Mouse (Mus musculus) hindbrain, embryonic 15.5 days (tissue): ENCODE measurements around the gene Elmod3. TPM values are rescaled to one million over a fixed set of nuclear protein-coding genes. Genes with fewer than 3 reads are reported as not detected.
A peak's percentile ranks its signal among the peaks of the same experiment; 100 is the strongest.

Experiments used
- ATAC-seq: fragments of 200-750 bp; cut with Nextera tagmentation; 2 replicates; pipeline ENCODE4 v1.8.0; 2017; ENCODE audit warnings: low read depth, moderate number of reproducible peaks, moderate TSS enrichment; ENCODE audit not compliant: low FRiP score
- H3K27ac ChIP-seq: fragments of 300-500 bp; sonication (generic); replicated peaks from 2 replicates; pipeline ENCODE4 v1.5.1; 2015; ENCODE audit warnings: mild to moderate bottlenecking, inconsistent platforms
- H3K27me3 ChIP-seq: fragments of 300-500 bp; sonication (generic); 2 replicates; pipeline ENCODE4 v1.6.1; 2015; ENCODE audit warnings: control low read depth, inconsistent platforms
- H3K36me3 ChIP-seq: fragments of 300-500 bp; sonication (generic); 2 replicates; pipeline ENCODE4 v1.6.1; 2015; ENCODE audit warnings: control low read depth, inconsistent platforms
- H3K4me1 ChIP-seq: fragments of 300-500 bp; sonication (generic); replicated peaks from 2 replicates; pipeline ENCODE4 v1.6.1; 2015; ENCODE audit warnings: control low read depth, inconsistent platforms
- H3K4me2 ChIP-seq: fragments of 300-500 bp; sonication (generic); 2 replicates; pipeline ENCODE4 v1.6.1; 2015; ENCODE audit warnings: moderate library complexity, mild to moderate bottlenecking, inconsistent platforms
- H3K4me3 ChIP-seq: fragments of 300-500 bp; sonication (generic); 2 replicates; pipeline ENCODE4 v1.5.1; 2015; ENCODE audit warnings: mild to moderate bottlenecking, inconsistent platforms
- H3K9ac ChIP-seq: fragments of 300-500 bp; sonication (generic); 2 replicates; pipeline ENCODE4 v1.6.1; 2015; ENCODE audit warnings: inconsistent platforms
- H3K9me3 ChIP-seq: fragments of 300-500 bp; sonication (generic); 2 replicates; pipeline ENCODE4 v1.6.1; 2016; ENCODE audit warnings: control low read depth, inconsistent platforms
- WGBS: fragments of 180-500 bp; shearing (Covaris S2); methylation state at CpG from one replicate; pipeline ENCODE4 v1.1.7; 2015; 5-methylcytosine and 5-hydroxymethylcytosine counted together
- polyA plus RNA-seq: library from polyadenylated mRNA; unstranded; fragments of >200 nt; fragmentation: Nextera tagmentation; extraction: Ambion mirVana; gene quantifications from 2 replicates; pipeline ENCODE4 v1.2.1, GENCODE M21; 2015

Gene Elmod3
- polyA plus RNA-seq, 1 experiment from 2014 or later, result 17.1 TPM

GRCm38 (mm10) chr6:72584154-72584553 is 14.1 kb downstream of the Elmod3 start:
- no peak overlapping the region for H3K4me3 ChIP-seq
- WGBS, result 89% methylated on average over 11 of the region's 11 CpGs
- no peaks in the 10 kb centered on the region for H3K9me3 ChIP-seq
- no peak overlapping the region for H3K4me2 ChIP-seq
- peaks cover 7% of the 10 kb centered on the region for H3K36me3 ChIP-seq
- no peaks in the 10 kb centered on the region for H3K27me3 ChIP-seq
- no peak overlapping the region for H3K27ac ChIP-seq
- no peaks in the 10 kb centered on the region for H3K4me1 ChIP-seq
- no peak for ATAC-seq
- H3K9ac ChIP-seq, result no peak overlapping the region

DNA sequence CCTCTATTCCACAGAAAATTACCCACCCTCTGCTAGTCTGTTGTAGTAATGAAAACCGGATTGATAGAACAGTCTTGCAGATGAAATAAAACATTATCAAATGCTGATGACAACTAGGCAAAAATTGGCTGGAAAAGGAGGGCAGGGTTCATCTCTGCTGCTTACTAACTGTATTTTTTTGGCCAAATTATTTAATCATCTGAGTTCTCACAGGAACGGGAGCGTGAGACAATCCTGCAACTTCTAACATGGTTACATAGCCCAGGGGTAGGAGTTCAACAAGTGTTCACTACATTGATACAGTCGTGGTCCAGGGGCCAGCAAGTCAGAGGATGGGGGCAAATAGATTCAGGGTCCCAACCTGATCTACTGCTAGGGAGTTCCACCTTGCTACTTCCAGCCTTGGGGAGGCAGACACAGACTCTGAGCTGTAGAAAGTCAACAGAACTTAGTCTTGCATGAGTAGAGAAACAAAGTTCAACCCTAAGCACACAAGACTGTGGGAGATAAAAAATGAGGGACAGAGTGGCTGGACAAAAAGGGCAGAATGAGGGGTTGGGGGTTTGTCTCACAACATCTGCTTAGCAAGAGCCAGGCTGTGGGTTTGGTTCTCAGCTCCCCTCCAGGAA is 14.9 kb downstream of the Elmod3 start:
- H3K27me3 ChIP-seq, result no peaks in the 10 kb centered on the region
- no peaks in the 10 kb centered on the region for H3K4me1 ChIP-seq
- no peak overlapping the region for H3K4me3 ChIP-seq
- peaks cover 7% of the 10 kb centered on the region for H3K36me3 ChIP-seq
- H3K9ac ChIP-seq, result no peak overlapping the region
- ATAC-seq, result no peak
- H3K4me2 ChIP-seq, result no peak overlapping the region
- H3K9me3 ChIP-seq, result no peaks in the 10 kb centered on the region
- WGBS, result 91% methylated on average over 4 of the region's 4 CpGs
- H3K27ac ChIP-seq, result no peak overlapping the region

GRCm38 (mm10) chr6:72581625-72582382 is 16.4 kb downstream of the Elmod3 start:
- H3K4me2 ChIP-seq, result no peak overlapping the region
- H3K36me3 ChIP-seq, result peaks cover 11% of the 10 kb centered on the region
- no peak overlapping the region for H3K4me3 ChIP-seq
- ATAC-seq, result no peak
- no peaks in the 10 kb centered on the region for H3K9me3 ChIP-seq
- H3K4me1 ChIP-seq, result no peaks in the 10 kb centered on the region
- H3K9ac ChIP-seq, result no peak overlapping the region
- no peak overlapping the region for H3K27ac ChIP-seq
- WGBS, result 82% methylated on average over 11 of the region's 11 CpGs
- no peaks in the 10 kb centered on the region for H3K27me3 ChIP-seq

DNA sequence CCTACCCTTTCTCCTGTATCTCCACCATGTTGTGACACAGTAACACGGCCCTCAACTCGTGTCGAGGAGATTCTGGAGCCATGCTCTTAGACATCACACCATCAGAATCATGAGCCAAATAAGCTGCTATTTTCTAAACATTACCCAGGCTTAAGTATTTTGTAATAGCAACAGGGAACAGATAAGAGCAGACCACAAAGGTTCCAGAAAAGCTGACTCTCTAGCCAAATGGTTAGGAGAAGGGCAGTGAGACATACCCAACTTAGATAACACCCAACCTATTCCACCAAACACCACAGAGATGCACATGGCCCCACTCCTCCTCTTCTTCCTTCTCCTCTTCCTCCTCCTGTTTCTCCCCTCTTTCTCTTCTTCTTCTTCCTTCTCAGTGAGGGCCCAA is 22.2 kb downstream of the Elmod3 start:
- Histone ChIP-seq H3K27me3 (no peaks in the 10 kb centered on the region), H3K4me3 (no peak overlapping the region), H3K4me1 (no peaks in the 10 kb centered on the region), H3K9me3 (no peaks in the 10 kb centered on the region), H3K36me3 (peaks cover 28% of the 10 kb centered on the region), H3K4me2 (no peak overlapping the region), H3K27ac (no peak overlapping the region), H3K9ac (no peak overlapping the region)
- WGBS, result 95% methylated on average over 3 of the region's 3 CpGs
- no peak for ATAC-seq

DNA sequence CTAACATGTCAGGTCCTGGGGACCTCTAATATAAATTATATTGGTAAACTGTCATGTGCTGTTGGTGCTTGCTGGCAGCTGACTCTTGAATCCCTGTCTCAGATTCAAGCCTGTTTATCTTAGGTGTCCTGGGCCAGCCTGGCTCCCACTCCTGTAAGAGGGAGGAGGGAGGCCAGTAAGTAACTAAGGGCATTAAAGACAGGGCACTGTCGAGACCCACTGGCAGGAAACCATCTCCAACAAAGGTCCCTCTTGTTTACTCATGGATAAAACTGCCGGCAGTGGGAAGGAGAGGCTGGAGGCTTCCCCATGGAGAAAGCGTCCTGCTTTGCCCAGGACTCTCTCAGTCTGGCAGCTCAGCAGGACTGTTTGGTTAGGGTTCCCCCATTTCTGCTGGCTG is 26.4 kb downstream of the Elmod3 start:
- 45% methylated on average over 3 of the region's 3 CpGs for WGBS
- H3K4me3 ChIP-seq, result no peak overlapping the region
- no peak overlapping the region for H3K27ac ChIP-seq
- H3K9ac ChIP-seq, result no peak overlapping the region
- no peak for ATAC-seq
- H3K9me3 ChIP-seq, result no peaks in the 10 kb centered on the region
- no peaks in the 10 kb centered on the region for H3K27me3 ChIP-seq
- H3K4me1 ChIP-seq, result no peaks in the 10 kb centered on the region
- H3K36me3 ChIP-seq, result peaks cover 24% of the 10 kb centered on the region
- no peak overlapping the region for H3K4me2 ChIP-seq

GRCm38 (mm10) chr6:72570644-72571397 is 27.4 kb downstream of the Elmod3 start:
- Histone ChIP-seq H3K27ac (no peak overlapping the region), H3K9ac (no peak overlapping the region), H3K9me3 (no peaks in the 10 kb centered on the region), H3K4me2 (no peak overlapping the region), H3K36me3 (peaks cover 19% of the 10 kb centered on the region; the same call in 1 of the 2 replicates), H3K4me3 (no peak overlapping the region), H3K4me1 (peaks cover 2% of the 10 kb centered on the region; the same call in 1 of the 2 replicates), H3K27me3 (no peaks in the 10 kb centered on the region)
- 88% methylated on average over 10 of the region's 10 CpGs for WGBS
- ATAC-seq, result no peak

DNA sequence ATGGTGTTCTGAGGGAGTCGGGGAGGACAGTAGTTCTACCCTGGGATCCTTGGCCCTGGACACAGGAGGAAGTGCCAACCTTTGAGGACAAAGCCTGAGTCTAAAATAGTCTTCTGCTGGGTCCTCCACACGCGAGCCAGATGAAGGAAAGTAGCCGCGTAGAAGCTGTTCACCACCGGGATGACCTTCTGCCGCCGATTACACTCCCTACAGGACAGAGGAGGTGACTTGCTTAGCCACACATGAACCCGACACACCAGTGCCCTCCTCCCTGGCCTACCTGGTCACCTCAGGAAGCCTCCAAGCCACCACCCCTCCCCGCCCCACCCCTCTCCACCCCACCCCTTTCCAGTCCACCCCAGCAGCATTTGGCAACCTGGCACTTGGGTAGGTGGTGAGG is 29.5 kb downstream of the Elmod3 start:
- no peak for ATAC-seq
- Histone ChIP-seq H3K9ac (no peak overlapping the region), H3K36me3 (peaks cover 10% of the 10 kb centered on the region; the same call in 1 of the 2 replicates), H3K4me2 (no peak overlapping the region), H3K4me1 (peaks cover 5% of the 10 kb centered on the region; the same call in 1 of the 2 replicates), H3K27ac (no peak overlapping the region), H3K27me3 (no peaks in the 10 kb centered on the region), H3K9me3 (no peaks in the 10 kb centered on the region), H3K4me3 (no peak overlapping the region)
- 90% methylated on average over 10 of the region's 10 CpGs for WGBS

GRCm38 (mm10) chr6:72567508-72567907 is 30.7 kb downstream of the Elmod3 start:
- Histone ChIP-seq H3K27ac (no peak overlapping the region), H3K36me3 (0 out of 2 replicates have a peak, but pooled peaks cover 7% of the 10 kb centered on the region), H3K27me3 (no peaks in the 10 kb centered on the region), H3K4me1 (peaks cover 5% of the 10 kb centered on the region; the same call in 1 of the 2 replicates), H3K9me3 (no peaks in the 10 kb centered on the region), H3K9ac (no peak overlapping the region), H3K4me2 (no peak overlapping the region), H3K4me3 (no peak overlapping the region)
- ATAC-seq, result no peak
- whole genome bisulfite sequencing, result 86% methylated on average over 5 of the region's 5 CpGs

DNA sequence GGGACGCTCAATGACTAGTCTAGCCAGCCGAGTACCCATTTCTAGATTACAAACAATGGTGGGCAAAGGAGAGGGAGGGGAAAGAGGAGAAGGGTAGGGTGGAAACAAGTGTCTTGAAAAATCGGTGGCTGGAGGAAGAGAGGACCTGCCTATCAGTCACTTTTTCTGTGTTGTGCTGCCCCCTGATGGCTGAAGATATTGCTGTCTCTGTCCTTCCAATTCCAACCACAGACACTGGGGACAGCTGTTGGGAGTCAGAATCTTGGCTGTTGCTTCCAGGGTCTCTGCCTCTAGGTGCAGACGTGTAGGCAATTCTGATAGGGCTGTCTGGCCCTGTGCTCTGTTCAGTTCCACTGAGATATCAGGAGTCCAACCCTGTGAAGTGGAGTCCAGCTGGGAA is 32.2 kb downstream of the Elmod3 start:
- Histone ChIP-seq H3K4me1 (peaks cover 5% of the 10 kb centered on the region; the same call in 1 of the 2 replicates), H3K4me3 (no peak overlapping the region), H3K9me3 (no peaks in the 10 kb centered on the region), H3K27me3 (no peaks in the 10 kb centered on the region), H3K36me3 (0 out of 2 replicates have a peak, but pooled peaks cover 7% of the 10 kb centered on the region), H3K27ac (no peak overlapping the region), H3K4me2 (0 out of 2 replicates have a peak overlapping the region, but pooled peaks have one; percentile 14), H3K9ac (no peak overlapping the region)
- WGBS, result 2% methylated on average over 4 of the region's 4 CpGs
- peak; percentile 87 for ATAC-seq

GRCm38 (mm10) chr6:72565506-72565905 is 32.7 kb downstream of the Elmod3 start:
- Histone ChIP-seq H3K36me3 (0 out of 2 replicates have a peak, but pooled peaks cover 7% of the 10 kb centered on the region), H3K4me1 (peaks cover 5% of the 10 kb centered on the region; the same call in 1 of the 2 replicates), H3K4me2 (no peak overlapping the region), H3K27ac (no peak overlapping the region), H3K9me3 (no peaks in the 10 kb centered on the region), H3K27me3 (no peaks in the 10 kb centered on the region), H3K9ac (no peak overlapping the region), H3K4me3 (no peak overlapping the region)
- WGBS, result 71% methylated on average over 7 of the region's 7 CpGs
- peak; percentile 8 for ATAC-seq

GRCm38 (mm10) chr6:72562894-72563293 is 35.3 kb downstream of the Elmod3 start:
- Histone ChIP-seq H3K27me3 (no peaks in the 10 kb centered on the region), H3K9me3 (no peaks in the 10 kb centered on the region), H3K27ac (no peak overlapping the region), H3K4me1 (peaks cover 5% of the 10 kb centered on the region; the same call in 1 of the 2 replicates), H3K4me2 (no peak overlapping the region), H3K36me3 (0 out of 2 replicates have a peak, but pooled peaks cover under 1% of the 10 kb centered on the region), H3K9ac (no peak overlapping the region), H3K4me3 (no peak overlapping the region)
- no peak for ATAC-seq
- WGBS, result 79% methylated on average over 5 of the region's 5 CpGs

DNA sequence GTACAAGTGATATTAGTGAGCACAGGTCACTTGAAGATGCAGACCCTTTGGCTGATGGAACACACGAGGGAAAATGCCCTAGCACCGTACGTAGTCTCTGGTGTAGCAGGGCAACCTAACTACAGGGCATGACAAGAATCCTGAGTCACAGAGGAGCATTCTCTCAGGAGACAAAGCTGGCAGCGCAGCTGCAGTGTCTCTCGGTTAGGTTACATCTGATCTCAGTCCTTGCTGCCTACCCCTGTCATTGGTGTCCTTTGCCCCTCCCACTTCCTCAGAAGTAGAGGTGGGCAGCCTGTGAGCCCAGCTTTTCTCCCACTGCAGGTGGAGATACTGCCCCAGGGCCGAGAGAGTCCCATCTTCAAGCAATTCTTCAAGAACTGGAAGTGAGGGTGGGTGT is 35.7 kb downstream of the Elmod3 start:
- WGBS, result 46% methylated on average over 6 of the region's 6 CpGs
- no peaks in the 10 kb centered on the region for H3K36me3 ChIP-seq
- no peaks in the 10 kb centered on the region for H3K27me3 ChIP-seq
- H3K27ac ChIP-seq, result no peak overlapping the region
- no peak overlapping the region for H3K4me3 ChIP-seq
- no peak for ATAC-seq
- no peak overlapping the region for H3K9ac ChIP-seq
- H3K9me3 ChIP-seq, result no peaks in the 10 kb centered on the region
- no peak overlapping the region for H3K4me2 ChIP-seq
- peaks cover 5% of the 10 kb centered on the region; the same call in 1 of the 2 replicates for H3K4me1 ChIP-seq
